Mouse (Mus musculus): ENCODE measurements around the gene Carmil1. TPM values are rescaled to one million over a fixed set of nuclear protein-coding genes. Genes with fewer than 3 reads are reported as not detected.

Carmil1 gene
- total and polyA plus RNA-seq, 3 experiments: 0.15 to 1.2 TPM; not detected in 1

DNA sequence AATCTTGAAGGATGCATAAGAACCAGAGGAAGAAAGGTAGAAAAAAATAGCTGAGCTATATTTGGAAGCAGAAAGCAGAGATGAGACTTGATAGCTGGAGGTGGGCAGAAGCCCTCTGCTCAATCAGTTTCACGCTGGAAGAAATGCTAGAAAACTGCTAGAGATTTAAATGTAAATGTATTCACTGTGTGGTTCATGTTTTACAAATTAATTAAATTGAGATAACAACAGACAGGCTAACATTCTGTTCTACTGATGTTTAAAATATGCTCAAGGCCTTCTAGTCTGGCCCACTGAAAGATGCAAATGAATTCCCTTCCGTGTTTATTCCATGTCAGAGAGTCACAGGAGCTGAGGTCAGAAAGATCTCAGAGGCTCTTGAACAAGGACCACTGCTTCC lies 308.7 kb downstream of the Carmil1 start:
- Histone ChIP-seq H3K4me3 (ENCODE audit: control insufficient read depth in 1 of 2, insufficient read depth in 1 of 2, low read depth in 2 of 2, low read length in 2 of 2) (no peak overlapping the region), H3K4me1 (ENCODE audit: control insufficient read depth in 1 of 2, insufficient read depth in 2 of 2, low read length in 2 of 2) (no peaks in the 10 kb centered on the region), H3K79me2 (ENCODE audit: control insufficient read depth, insufficient read depth, low read length, poor library complexity) (no peaks in the 10 kb centered on the region), H3K27ac (ENCODE audit: control insufficient read depth, low read depth, low read length) (no peak overlapping the region), H3K9me3 (replicated peaks; ENCODE audit: insufficient read depth, low read length) (no peaks in the 10 kb centered on the region), H3K9ac (ENCODE audit: control insufficient read depth, low read depth, low read length, poor library complexity, severe bottlenecking) (no peak overlapping the region), H3K27me3 (ENCODE audit: control insufficient read depth in 1 of 2, insufficient read depth in 2 of 2, low read length in 2 of 2) (peaks cover 0 to 6% of the 10 kb centered on the region in 2 experiments; a peak in 3 of 4 replicates), H3K36me3 (ENCODE audit: control insufficient read depth in 1 of 2, insufficient read depth in 2 of 2, low read length in 2 of 2) (no peaks in the 10 kb centered on the region)
- DNase-seq (ENCODE audit: low read depth, low spot score): no peak
- TF ChIP-seq MEF2A (IDR thresholded peaks at IDR 0.05; ENCODE audit: extremely low read depth, insufficient replicate concordance, low read depth, low read length, poor library complexity, severe bottlenecking) (no peak), ZC3H11A (IDR thresholded peaks at IDR 0.05; ENCODE audit: low read depth, low read length) (no peak), RAD21 (IDR thresholded peaks at IDR 0.05; ENCODE audit: low read depth, low read length) (no peak), POLR2AphosphoS5 (IDR thresholded peaks at IDR 0.05; ENCODE audit: borderline replicate concordance, low read depth, low read length) (no peak), SIN3A (IDR thresholded peaks at IDR 0.05; ENCODE audit: low read length) (no peak), ETS1 (IDR thresholded peaks at IDR 0.05; ENCODE audit: low read depth, low read length) (no peak), CHD2 (IDR thresholded peaks at IDR 0.05; ENCODE audit: low read length) (no peak), HCFC1 (IDR thresholded peaks at IDR 0.05; ENCODE audit: low read depth, low read length) (no peak)

DNA sequence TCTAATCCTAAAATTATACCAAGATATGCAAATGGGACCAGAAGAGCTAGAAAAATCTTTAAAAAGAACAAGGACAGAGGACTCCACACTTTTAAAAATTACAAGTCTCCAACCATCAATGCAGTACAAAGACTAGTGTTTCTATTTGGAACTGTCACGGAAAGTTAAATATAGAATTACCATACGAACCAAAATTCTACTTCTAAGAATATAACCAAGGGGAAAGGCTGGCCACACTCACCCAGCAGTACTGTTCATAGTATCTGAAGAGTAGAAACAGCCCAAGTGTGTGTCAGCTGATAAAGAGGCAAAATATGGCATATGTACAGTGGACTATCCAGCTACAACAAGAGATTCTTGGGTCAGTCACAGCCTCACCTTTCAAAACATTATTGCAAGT lies 315.7 kb downstream of the Carmil1 start:
- Histone ChIP-seq H3K36me3 (ENCODE audit: control insufficient read depth in 1 of 2, insufficient read depth in 2 of 2, low read length in 2 of 2) (no peaks in the 10 kb centered on the region), H3K79me2 (ENCODE audit: control insufficient read depth, insufficient read depth, low read length, poor library complexity) (no peaks in the 10 kb centered on the region), H3K4me3 (ENCODE audit: control insufficient read depth in 1 of 2, insufficient read depth in 1 of 2, low read depth in 2 of 2, low read length in 2 of 2) (no peak overlapping the region), H3K9me3 (replicated peaks; ENCODE audit: insufficient read depth, low read length) (no peaks in the 10 kb centered on the region), H3K27me3 (ENCODE audit: control insufficient read depth in 1 of 2, insufficient read depth in 2 of 2, low read length in 2 of 2) (peaks cover 4 to 8% of the 10 kb centered on the region in 2 experiments), H3K4me1 (ENCODE audit: control insufficient read depth in 1 of 2, insufficient read depth in 2 of 2, low read length in 2 of 2) (no peaks in the 10 kb centered on the region), H3K9ac (ENCODE audit: control insufficient read depth, low read depth, low read length, poor library complexity, severe bottlenecking) (no peak overlapping the region), H3K27ac (ENCODE audit: control insufficient read depth, low read depth, low read length) (no peak overlapping the region)
- no peak for DNase-seq (ENCODE audit: low read depth, low spot score)
- TF ChIP-seq POLR2AphosphoS2 (IDR thresholded peaks at IDR 0.05; ENCODE audit: low read length) (no peak), ZKSCAN1 (IDR thresholded peaks at IDR 0.05; ENCODE audit: low read depth, low read length) (no peak), EP300 (IDR thresholded peaks at IDR 0.05; ENCODE audit: low read depth in 1 of 2, low read length in 2 of 2) (no peak), MXI1 (IDR thresholded peaks at IDR 0.05; ENCODE audit: low read depth, low read length) (no peak), CHD1 (IDR thresholded peaks at IDR 0.05; ENCODE audit: low read depth, low read length) (no peak), TBP (IDR thresholded peaks at IDR 0.05; ENCODE audit: low read depth, low read length) (no peak), NRF1 (IDR thresholded peaks at IDR 0.05; ENCODE audit: insufficient read depth, low read depth, low read length, poor library complexity, severe bottlenecking) (no peak)

Other genes with a start within 250 kb of the Carmil1 start
- 2.2 and 2.3 TPM in 2 replicates for gene Cmah, start 46.6 kb upstream of the Carmil1 start, total RNA-seq (2012; rRNA removed)
- 1 to 10 TPM in 1 of 2 experiments, not detected in 1; 1.4 TPM for gene Cmah, start 46.6 kb upstream of the Carmil1 start, polyA plus RNA-seq (2012; ENCODE audit: insufficient read depth in 1 of 2, insufficient read length in 2 of 2, low read depth in 1 of 2, low replicate concordance in 2 of 2, missing spikeins in 1 of 2)

Data from MEL (cell line).